24 mouse cellular contexts compared by ENCODE assay signal in genomic region chr3:29202536-29202935, GRCm38 (mm10).
DNase-seq lines count a peak whose midpoint lies in the region; ATAC-seq and TF ChIP-seq lines count a peak whose summit lies in the region.
"Had no signal": no experiment of that assay in that cellular context is flagged by ENCODE, and none has a peak within 500 bp of the region (broad histone marks: within the 10 kb centered on the region; RNA-seq: fewer than 3 reads in every experiment).

No protein-coding gene starts in this region.

- H3K4me2 ChIP-seq in forebrain, embryonic 14.5 days (ENCODE audit: low read length) = no peak overlapping the region
- no peak overlapping the region for H3K4me2 ChIP-seq in forebrain, postnatal 0 days (ENCODE audit: low read depth)
- no peak overlapping the region for H3K4me2 ChIP-seq in forebrain, embryonic 13.5 days
- H3K4me2 ChIP-seq: embryonic facial prominence, embryonic 13.5 days; heart, embryonic 11.5 days; hindbrain, embryonic 12.5 days; hindbrain, embryonic 15.5 days had no signal

- no peaks in the 10 kb centered on the region for H3K4me1 ChIP-seq in forebrain, embryonic 14.5 days (ENCODE audit: control insufficient read depth, insufficient read depth, low read length)
- 0 out of 2 replicates have a peak, but pooled peaks cover 4% of the 10 kb centered on the region for H3K4me1 ChIP-seq in forebrain, embryonic 10.5 days
- H3K4me1 ChIP-seq in forebrain, postnatal 0 days (ENCODE audit: insufficient read depth) = 0 out of 2 replicates have a peak, but pooled peaks cover 6% of the 10 kb centered on the region
- no peaks in the 10 kb centered on the region for H3K4me1 ChIP-seq in forebrain, embryonic 13.5 days
- no peaks in the 10 kb centered on the region for H3K4me1 ChIP-seq in lung, adult 2 months (ENCODE audit: control insufficient read depth, insufficient read depth, low read length)
- H3K4me1 ChIP-seq: embryonic facial prominence, embryonic 13.5 days; hindbrain, embryonic 15.5 days had no signal

- WGBS in forebrain, embryonic 14.5 days = 84% methylated on average over 6 of the region's 6 CpGs
- 93% methylated on average over 6 of the region's 6 CpGs for WGBS in forebrain, embryonic 10.5 days
- WGBS in forebrain, postnatal 0 days = 60% methylated on average over 6 of the region's 6 CpGs
- WGBS in forebrain, embryonic 13.5 days = 82% methylated on average over 6 of the region's 6 CpGs
- 78% methylated on average over 6 of the region's 6 CpGs for WGBS in lung, adult 2 months

- no peak overlapping the region for H3K9ac ChIP-seq in forebrain, embryonic 14.5 days (ENCODE audit: low read length)
- H3K9ac ChIP-seq in forebrain, postnatal 0 days = no peak overlapping the region
- H3K9ac ChIP-seq in forebrain, embryonic 13.5 days = no peak overlapping the region
- H3K9ac ChIP-seq: embryonic facial prominence, embryonic 13.5 days; hindbrain, embryonic 12.5 days; hindbrain, embryonic 15.5 days had no signal

- ATAC-seq in forebrain, embryonic 14.5 days = peak; percentile 58; the same call in 1 of the 2 replicates
- peak; percentile 40; the same call in 1 of the 2 replicates for ATAC-seq in forebrain, postnatal 0 days
- ATAC-seq in forebrain, embryonic 13.5 days = no peak
- ATAC-seq: activated CD4-positive, CD25-positive, alpha-beta regulatory T cell, adult 4 months; intestine, postnatal 0 days had no signal

- TF ChIP-seq CTCF in forebrain, postnatal 0 days (IDR thresholded peaks at IDR 0.05; ENCODE audit: low read depth) = no peak
- no peak for TF ChIP-seq CTCF in lung, adult 2 months (IDR thresholded peaks at IDR 0.05; ENCODE audit: insufficient read depth, low read length)

- H3K27ac ChIP-seq in forebrain, embryonic 14.5 days (ENCODE audit: low read depth, low read length) = no peak overlapping the region
- H3K27ac ChIP-seq in forebrain, embryonic 10.5 days = no peak overlapping the region
- no peak overlapping the region for H3K27ac ChIP-seq in forebrain, postnatal 0 days (ENCODE audit: low read depth, low read length)
- no peak overlapping the region for H3K27ac ChIP-seq in forebrain, embryonic 13.5 days
- H3K27ac ChIP-seq: embryonic facial prominence, embryonic 10.5 days; embryonic facial prominence, embryonic 13.5 days; gastrocnemius, adult 2 months; hindbrain, embryonic 12.5 days; hindbrain, embryonic 15.5 days had no signal

- peak; percentile 45 for DNase-seq in forebrain, embryonic 14.5 days (ENCODE audit: low spot score)
- no peak for DNase-seq in forebrain, embryonic 10.5 days (ENCODE audit: extremely low spot score, low spot score)
- DNase-seq in forebrain, postnatal 0 days = no peak
- peak; percentile 8 for DNase-seq in lung, postnatal 36 days
- DNase-seq in lung, adult 2 months = no peak
- DNase-seq: adrenal gland, adult 8-10 months; adrenal gland, postnatal 25 days; cerebellum, adult 11 months; cerebellum, adult 8-10 months; cerebellum, postnatal 10 days; cerebellum, postnatal 36 days; embryo, embryonic 11 days; gastrocnemius, adult 2 months; gastrocnemius, postnatal 14 days; heart, adult 11 months had no signal

- H3K27me3 ChIP-seq in forebrain, embryonic 14.5 days (replicated peaks; ENCODE audit: control insufficient read depth, insufficient read depth, low read length) = no peaks in the 10 kb centered on the region
- no peaks in the 10 kb centered on the region for H3K27me3 ChIP-seq in forebrain, embryonic 10.5 days (ENCODE audit: poor library complexity, severe bottlenecking)
- no peaks in the 10 kb centered on the region for H3K27me3 ChIP-seq in forebrain, postnatal 0 days (ENCODE audit: insufficient read depth, low read length)
- no peaks in the 10 kb centered on the region for H3K27me3 ChIP-seq in forebrain, embryonic 13.5 days
- H3K27me3 ChIP-seq: embryonic facial prominence, embryonic 13.5 days; hindbrain, embryonic 12.5 days; hindbrain, embryonic 15.5 days had no signal

- no peak overlapping the region for H3K4me3 ChIP-seq in forebrain, embryonic 14.5 days (ENCODE audit: low read depth, low read length)
- no peak overlapping the region for H3K4me3 ChIP-seq in forebrain, embryonic 10.5 days
- H3K4me3 ChIP-seq in forebrain, postnatal 0 days (ENCODE audit: low read depth, low read length) = no peak overlapping the region
- no peak overlapping the region for H3K4me3 ChIP-seq in forebrain, embryonic 13.5 days
- H3K4me3 ChIP-seq in lung, adult 2 months (replicated peaks; ENCODE audit: extremely low read depth, low read depth, low read length) = no peak overlapping the region
- H3K4me3 ChIP-seq: embryonic facial prominence, embryonic 10.5 days; embryonic facial prominence, embryonic 13.5 days; erythroblast, embryonic 14.5 days; gastrocnemius, adult 2 months; hindbrain, embryonic 12.5 days; hindbrain, embryonic 15.5 days had no signal

- no peaks in the 10 kb centered on the region for H3K36me3 ChIP-seq in forebrain, embryonic 14.5 days (ENCODE audit: control insufficient read depth, insufficient read depth, low read length)
- no peaks in the 10 kb centered on the region for H3K36me3 ChIP-seq in forebrain, embryonic 10.5 days (replicated peaks)
- no peaks in the 10 kb centered on the region for H3K36me3 ChIP-seq in forebrain, postnatal 0 days (ENCODE audit: insufficient read depth)
- H3K36me3 ChIP-seq in forebrain, embryonic 13.5 days (ENCODE audit: poor library complexity, severe bottlenecking) = no peaks in the 10 kb centered on the region
- H3K36me3 ChIP-seq: embryonic facial prominence, embryonic 10.5 days; embryonic facial prominence, embryonic 13.5 days; hindbrain, embryonic 12.5 days; hindbrain, embryonic 15.5 days had no signal

- no peak for TF ChIP-seq POLR2A in lung, adult 2 months (IDR thresholded peaks at IDR 0.05; ENCODE audit: borderline replicate concordance, extremely low read depth, low read depth, low read length)

- no peaks in the 10 kb centered on the region for H3K9me3 ChIP-seq in forebrain, embryonic 14.5 days (replicated peaks; ENCODE audit: control insufficient read depth, low read length)
- H3K9me3 ChIP-seq in forebrain, embryonic 10.5 days = no peaks in the 10 kb centered on the region
- no peaks in the 10 kb centered on the region for H3K9me3 ChIP-seq in forebrain, postnatal 0 days (ENCODE audit: low read length)
- no peaks in the 10 kb centered on the region for H3K9me3 ChIP-seq in forebrain, embryonic 13.5 days (replicated peaks)
- H3K9me3 ChIP-seq: embryonic facial prominence, embryonic 10.5 days; embryonic facial prominence, embryonic 13.5 days; hindbrain, embryonic 12.5 days; hindbrain, embryonic 15.5 days had no signal

Comparison
In these comparisons a context has a peak if more than half of its experiments do, and no peak if none do; other contexts are left out.
1. DNase-seq: peak in forebrain, embryonic 14.5 days (single experiment) and lung, postnatal 36 days (single experiment); none in forebrain, embryonic 10.5 days (single experiment), forebrain, postnatal 0 days (single experiment) and lung, adult 2 months (single experiment).